Mouse (Mus musculus): ENCODE measurements around the gene Tpm3.

GRCm38 (mm10) chr3:90115526-90115925, 43.1 kb downstream of the Tpm3 start:
- TF ChIP-seq CTCF (conservative IDR thresholded peaks at IDR 0.05 in 1 of 2, IDR thresholded peaks at IDR 0.05 in 1 of 2; ENCODE audit: low read depth in 2 of 2, low read length in 2 of 2) (no peak), TCF12 (IDR thresholded peaks at IDR 0.05; ENCODE audit: low read depth, low read length) (no peak), EP300 (IDR thresholded peaks at IDR 0.05; ENCODE audit: low read length) (no peak), UBTF (IDR thresholded peaks at IDR 0.05; ENCODE audit: low read depth, low read length) (no peak), MYC (IDR thresholded peaks at IDR 0.05; ENCODE audit: low read depth, low read length) (no peak), ZC3H11A (IDR thresholded peaks at IDR 0.05; ENCODE audit: low read depth, low read length) (no peak), POLR2A (IDR thresholded peaks at IDR 0.05; ENCODE audit: low read depth, low read length) (no peak)

Measured in CH12.LX (cell line).